Mouse (Mus musculus): ENCODE results near the gene Nxnl1. TPM values are rescaled to one million over a fixed set of nuclear protein-coding genes. Genes with fewer than 3 reads are reported as not detected.

Gene Nxnl1
- polyA plus RNA-seq, 1 experiment from 2014 or later = 0.06 TPM

DNA sequence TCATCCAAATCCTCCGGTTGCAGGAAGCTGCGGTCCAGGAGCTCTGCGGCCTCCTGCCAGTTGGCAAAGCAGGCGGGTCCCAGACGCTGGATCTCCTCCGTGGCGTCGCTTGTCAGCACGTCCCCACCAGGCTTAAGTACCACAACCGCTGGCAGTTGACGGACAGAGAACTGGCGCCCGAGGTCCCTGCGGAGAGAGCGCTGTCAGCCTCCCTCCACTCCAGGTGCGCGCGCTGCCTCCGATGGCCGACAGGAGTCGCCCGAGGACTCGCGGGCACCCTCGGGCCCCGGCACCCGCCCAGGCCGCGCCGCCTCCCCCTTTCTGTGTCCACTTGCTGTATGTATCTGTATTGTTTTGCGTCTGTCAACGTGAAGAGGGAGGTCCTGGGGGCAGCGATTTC, 3.6 kb downstream of the Nxnl1 start:
- Histone ChIP-seq H3K9ac (peak overlapping the region; percentile 29; the same call in 1 of the 2 replicates), H3K4me3 (replicated peaks) (peak overlapping the region; percentile 26), H3K4me2 (replicated peaks) (peak overlapping the region; percentile 61), H3K9me3 (no peaks in the 10 kb centered on the region), H3K27ac (no peak overlapping the region), H3K27me3 (replicated peaks) (peaks cover 44% of the 10 kb centered on the region), H3K4me1 (replicated peaks) (peaks cover 18% of the 10 kb centered on the region), H3K36me3 (no peaks in the 10 kb centered on the region)
- ATAC-seq = peak; percentile 48
- WGBS = under 1% methylated on average over 33 of the region's 33 CpGs

DNA sequence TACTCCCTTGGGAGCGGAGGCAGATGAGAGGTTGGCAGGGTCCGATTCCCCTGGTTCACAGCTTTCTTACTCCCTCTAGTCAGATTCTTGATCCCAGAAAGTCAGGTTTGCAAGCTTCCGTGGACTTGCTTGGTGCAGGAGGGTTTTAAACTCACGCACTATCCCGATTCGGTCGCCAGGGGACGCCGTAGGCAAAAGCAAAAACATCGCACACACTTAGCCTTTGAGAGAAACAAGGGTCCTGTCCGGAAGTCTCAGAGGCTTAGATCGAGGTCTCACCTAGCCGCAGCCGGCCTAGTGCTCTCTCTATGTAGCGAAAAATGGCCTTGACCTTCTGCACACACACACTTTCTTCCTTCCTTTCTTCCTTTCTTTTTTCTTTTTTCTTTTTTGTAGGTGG, 5.0 kb downstream of the Nxnl1 start:
- ATAC-seq = peak; percentile 44; the same call in 1 of the 2 replicates
- H3K4me2 ChIP-seq (replicated peaks) = no peak overlapping the region
- H3K4me3 ChIP-seq (replicated peaks) = no peak overlapping the region
- H3K27me3 ChIP-seq (replicated peaks) = peaks cover 58% of the 10 kb centered on the region
- no peak overlapping the region for H3K9ac ChIP-seq
- no peak overlapping the region for H3K27ac ChIP-seq
- no peaks in the 10 kb centered on the region for H3K36me3 ChIP-seq
- H3K9me3 ChIP-seq = no peaks in the 10 kb centered on the region
- 2% methylated on average over 15 of the region's 15 CpGs for WGBS
- H3K4me1 ChIP-seq (replicated peaks) = peaks cover 18% of the 10 kb centered on the region

DNA sequence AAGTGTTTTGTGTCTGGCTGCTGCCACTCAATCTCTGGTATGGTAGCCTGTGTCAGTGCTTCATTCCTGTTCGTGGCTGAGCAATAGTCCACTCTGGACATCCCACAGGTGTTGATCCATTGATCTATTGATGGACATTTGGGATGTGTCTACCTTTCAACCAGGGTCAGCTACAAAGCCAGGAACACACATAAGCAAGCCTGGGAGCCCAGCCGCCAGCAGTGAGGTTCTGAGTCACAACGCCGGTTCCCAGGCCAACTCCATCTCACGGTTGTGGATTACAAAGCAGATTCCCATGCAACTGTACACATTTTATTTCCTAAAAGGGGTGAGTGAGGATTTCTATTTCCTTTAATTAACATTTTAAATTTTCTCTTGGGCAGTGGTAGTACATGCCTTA, 5.6 kb downstream of the Nxnl1 start:
- no peak overlapping the region for H3K4me3 ChIP-seq (replicated peaks)
- H3K4me2 ChIP-seq (replicated peaks) = no peak overlapping the region
- no peak overlapping the region for H3K9ac ChIP-seq
- H3K27ac ChIP-seq = no peak overlapping the region
- peaks cover 62% of the 10 kb centered on the region for H3K27me3 ChIP-seq (replicated peaks)
- WGBS = 85% methylated on average over 5 of the region's 5 CpGs
- no peaks in the 10 kb centered on the region for H3K9me3 ChIP-seq
- ATAC-seq = no peak
- H3K4me1 ChIP-seq (replicated peaks) = peaks cover 18% of the 10 kb centered on the region
- H3K36me3 ChIP-seq = no peaks in the 10 kb centered on the region

DNA sequence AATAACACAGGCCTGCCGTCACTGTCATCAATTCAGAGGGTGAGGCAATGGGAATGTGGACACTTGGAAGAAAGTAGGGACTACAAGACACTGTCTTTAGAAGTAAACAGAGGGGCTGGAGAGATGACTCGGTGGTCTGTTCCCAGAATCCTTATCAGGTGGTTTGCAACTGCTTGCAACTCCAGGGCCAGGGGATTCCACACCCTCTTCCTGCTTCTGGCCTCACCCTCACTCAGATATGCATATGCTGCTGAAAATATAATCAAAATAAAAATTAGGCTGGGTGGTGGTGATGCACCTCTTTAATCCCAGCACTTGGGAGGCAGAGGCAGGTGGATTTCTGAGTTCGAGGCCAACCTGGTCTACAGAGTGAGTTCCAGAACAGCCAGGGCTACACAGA, 6.3 kb downstream of the Nxnl1 start:
- WGBS = 71% methylated on average over 3 of the region's 3 CpGs
- ATAC-seq = no peak
- Histone ChIP-seq H3K4me3 (replicated peaks) (no peak overlapping the region), H3K27me3 (replicated peaks) (peaks cover 65% of the 10 kb centered on the region), H3K36me3 (no peaks in the 10 kb centered on the region), H3K9ac (no peak overlapping the region), H3K4me2 (replicated peaks) (no peak overlapping the region), H3K27ac (no peak overlapping the region), H3K4me1 (replicated peaks) (peaks cover 18% of the 10 kb centered on the region), H3K9me3 (no peaks in the 10 kb centered on the region)

DNA sequence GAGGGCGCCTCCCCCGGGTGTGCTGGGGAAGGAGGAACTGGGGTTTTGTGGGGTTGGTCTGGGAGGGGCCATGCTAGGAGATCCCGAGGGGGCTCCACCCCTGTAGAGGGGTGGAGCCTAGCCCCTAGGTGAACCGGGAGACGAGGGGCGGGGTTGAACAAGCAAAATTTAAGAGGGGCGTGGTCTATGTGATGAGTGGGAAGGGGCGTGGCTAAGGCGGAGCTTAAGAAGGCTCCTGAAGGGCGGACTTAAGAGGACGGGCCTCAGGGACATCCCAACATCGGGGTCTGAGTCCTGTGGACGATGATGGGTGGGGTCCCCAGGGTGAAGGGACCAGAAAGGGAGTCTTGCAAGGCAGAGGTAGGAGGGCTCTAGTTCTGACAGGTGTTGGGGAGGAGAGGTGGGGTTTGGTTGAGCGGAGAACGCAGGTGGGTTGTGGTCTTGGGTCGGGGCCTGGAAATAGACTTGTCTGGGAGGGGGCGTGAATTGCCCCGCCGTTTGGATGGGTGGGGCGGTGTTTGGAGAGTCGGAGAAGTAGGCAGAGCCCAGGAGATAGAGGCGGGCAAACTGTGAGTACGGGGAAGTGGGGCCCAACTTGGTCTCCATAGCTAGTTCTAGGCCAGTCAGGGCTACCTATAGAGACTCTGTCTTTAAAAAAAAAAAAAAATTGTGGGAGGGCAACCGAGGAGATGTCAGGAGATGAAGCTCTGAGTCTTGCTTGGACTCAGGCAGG, 7.3 kb downstream of the Nxnl1 start:
- peak; percentile 78 for ATAC-seq
- Histone ChIP-seq H3K4me2 (replicated peaks) (peak overlapping the region; percentile 72), H3K4me1 (replicated peaks) (peaks cover 18% of the 10 kb centered on the region), H3K9ac (peak overlapping the region; percentile 18; the same call in 1 of the 2 replicates), H3K27ac (no peak overlapping the region), H3K9me3 (no peaks in the 10 kb centered on the region), H3K4me3 (replicated peaks) (peak overlapping the region; percentile 37), H3K27me3 (replicated peaks) (peaks cover 65% of the 10 kb centered on the region), H3K36me3 (no peaks in the 10 kb centered on the region)
- 1% methylated on average over 24 of the region's 24 CpGs for WGBS

DNA sequence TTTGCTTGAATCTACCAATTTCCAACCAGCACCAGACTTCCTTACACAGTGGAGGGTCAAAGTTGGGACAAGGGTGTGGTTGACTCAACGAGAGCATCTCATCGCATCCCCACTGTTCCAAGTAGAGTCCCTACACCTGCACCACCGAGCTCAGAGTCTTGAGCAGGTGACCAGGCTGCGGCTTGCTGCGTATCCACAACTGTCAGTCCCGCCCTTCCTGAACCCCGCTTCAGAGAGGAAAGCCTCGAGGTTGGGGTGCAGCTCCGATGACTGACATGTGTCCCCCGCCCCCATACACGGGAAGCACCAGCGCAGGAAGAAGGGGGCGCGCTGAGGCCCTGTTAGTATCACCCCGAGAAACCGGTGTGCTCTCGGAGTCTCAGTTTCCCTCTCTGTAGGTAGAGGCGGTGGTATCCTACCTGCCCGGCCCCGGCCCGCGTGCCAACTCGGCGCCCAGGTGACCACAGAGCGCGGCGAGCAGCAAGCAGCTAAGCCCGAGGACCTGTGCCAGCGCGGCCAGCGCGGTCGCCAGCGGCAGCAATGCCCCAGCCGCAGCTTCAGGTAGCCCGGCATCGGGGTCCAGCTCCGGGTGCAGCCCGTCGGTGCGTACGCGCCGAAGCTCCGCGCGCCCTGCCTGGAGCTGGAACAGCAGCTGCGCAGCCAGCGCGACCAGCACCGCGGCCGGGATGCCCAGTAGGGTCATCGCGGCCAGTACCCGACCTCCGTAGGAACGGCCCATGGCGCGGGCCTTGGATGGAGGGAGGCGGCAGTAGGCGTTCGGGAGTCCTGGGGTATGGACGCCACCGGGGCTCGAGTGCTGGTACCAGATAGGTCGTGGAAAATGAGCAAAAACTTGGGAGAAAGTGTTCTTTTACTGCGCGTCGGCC, 8.1 kb downstream of the Nxnl1 start, which contains the start of gene Tmem221:
Gene Tmem221 (minus strand): TSS at position 801 of the 887 bp plus-strand sequence.
- 4% methylated on average over 70 of the region's 70 CpGs for WGBS
- peak within 1 kb of the TSS; percentile 72 for H3K4me2 ChIP-seq (replicated peaks)
- H3K4me1 ChIP-seq (replicated peaks) = peaks cover 18% of the 10 kb centered on the region
- no peak within 1 kb of the TSS for H3K27ac ChIP-seq
- no peaks in the 10 kb centered on the region for H3K36me3 ChIP-seq
- H3K27me3 ChIP-seq (replicated peaks) = peaks cover 65% of the 10 kb centered on the region
- no peaks in the 10 kb centered on the region for H3K9me3 ChIP-seq
- peak within 1 kb of the TSS; percentile 18; the same call in 1 of the 2 replicates for H3K9ac ChIP-seq
- peak within 1 kb of the TSS; percentile 37 for H3K4me3 ChIP-seq (replicated peaks)
- peak; percentile 50 for ATAC-seq

DNA sequence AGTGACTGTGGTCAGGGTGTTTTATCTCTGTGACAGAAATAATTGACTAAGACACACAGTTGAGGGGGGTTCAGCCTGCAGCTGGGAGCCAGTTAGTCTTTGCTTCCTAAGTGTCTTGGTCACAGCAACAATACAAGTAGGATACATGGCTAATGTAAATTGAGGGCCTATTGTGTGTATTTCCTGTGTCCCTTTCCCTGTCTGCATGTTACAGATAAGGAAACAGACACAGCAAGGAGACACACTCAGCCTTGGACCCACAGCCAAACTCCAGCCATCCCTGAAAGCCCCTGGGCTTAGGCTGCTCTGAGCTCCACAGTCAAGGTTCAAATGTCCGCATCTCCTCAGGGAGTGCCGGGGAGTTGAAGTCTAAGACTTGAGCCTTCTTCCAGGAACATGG, 11.8 kb downstream of the Nxnl1 start:
- ATAC-seq = no peak
- Histone ChIP-seq H3K4me2 (replicated peaks) (no peak overlapping the region), H3K4me1 (replicated peaks) (0 out of 2 replicates have a peak, but pooled peaks cover 15% of the 10 kb centered on the region), H3K4me3 (replicated peaks) (no peak overlapping the region), H3K9ac (no peak overlapping the region), H3K27ac (no peak overlapping the region), H3K27me3 (replicated peaks) (peaks cover 39% of the 10 kb centered on the region), H3K9me3 (no peaks in the 10 kb centered on the region), H3K36me3 (no peaks in the 10 kb centered on the region)
- WGBS = 87% methylated on average over 2 of the region's 2 CpGs

DNA sequence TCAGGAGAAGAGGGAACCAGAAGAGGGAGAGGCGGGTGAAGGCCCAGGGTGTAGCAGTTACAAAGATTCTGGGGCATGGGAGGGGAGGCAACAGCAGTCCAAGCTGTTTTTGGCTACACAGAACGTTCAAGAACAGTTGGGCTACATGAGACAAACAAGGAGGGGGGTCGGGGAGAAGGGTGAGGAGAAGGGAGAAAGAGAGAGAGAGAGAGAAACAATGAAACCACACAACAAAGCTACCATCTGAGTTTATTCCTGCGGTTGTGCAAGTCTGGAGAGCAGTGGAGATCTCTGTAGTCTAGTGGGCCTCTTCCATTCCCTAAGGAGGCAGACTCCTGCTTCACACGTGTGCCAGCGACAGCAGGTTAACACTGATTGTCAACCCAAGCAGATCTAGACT, 12.4 kb downstream of the Nxnl1 start:
- Histone ChIP-seq H3K27me3 (replicated peaks) (peaks cover 33% of the 10 kb centered on the region), H3K4me3 (replicated peaks) (no peak overlapping the region), H3K4me1 (replicated peaks) (0 out of 2 replicates have a peak, but pooled peaks cover 11% of the 10 kb centered on the region), H3K9me3 (no peaks in the 10 kb centered on the region), H3K36me3 (no peaks in the 10 kb centered on the region), H3K27ac (no peak overlapping the region), H3K9ac (no peak overlapping the region), H3K4me2 (replicated peaks) (no peak overlapping the region)
- no peak for ATAC-seq
- 66% methylated on average over 6 of the region's 6 CpGs for WGBS

DNA sequence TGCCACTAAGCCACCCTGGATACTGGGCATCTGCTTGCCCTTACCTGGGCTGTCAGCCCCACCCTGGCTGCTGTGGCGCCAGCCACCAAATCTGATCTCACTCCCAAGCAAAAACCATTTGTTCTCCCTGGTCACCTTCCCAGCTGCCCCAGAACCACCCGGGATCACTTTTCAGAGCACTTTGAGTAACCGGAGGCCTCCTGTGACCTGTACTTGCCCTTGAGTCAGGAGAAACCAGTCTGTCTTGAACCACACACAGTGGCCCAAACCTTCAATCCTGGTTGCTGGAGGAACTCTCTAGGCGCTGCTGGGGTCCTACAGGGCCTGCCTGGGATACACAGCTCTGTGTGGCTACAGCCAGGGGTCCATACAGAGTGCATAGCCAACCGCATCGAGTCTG, 13.6 kb downstream of the Nxnl1 start:
- peaks cover 9% of the 10 kb centered on the region for H3K36me3 ChIP-seq
- no peak overlapping the region for H3K4me3 ChIP-seq (replicated peaks)
- 54% methylated on average over 6 of the region's 6 CpGs for WGBS
- no peak overlapping the region for H3K27ac ChIP-seq
- ATAC-seq = no peak; the same call in 1 of the 2 replicates
- H3K4me2 ChIP-seq (replicated peaks) = no peak overlapping the region
- H3K9ac ChIP-seq = no peak overlapping the region
- peaks cover 21% of the 10 kb centered on the region for H3K27me3 ChIP-seq (replicated peaks)
- 0 out of 2 replicates have a peak, but pooled peaks cover 2% of the 10 kb centered on the region for H3K4me1 ChIP-seq (replicated peaks)
- no peaks in the 10 kb centered on the region for H3K9me3 ChIP-seq

DNA sequence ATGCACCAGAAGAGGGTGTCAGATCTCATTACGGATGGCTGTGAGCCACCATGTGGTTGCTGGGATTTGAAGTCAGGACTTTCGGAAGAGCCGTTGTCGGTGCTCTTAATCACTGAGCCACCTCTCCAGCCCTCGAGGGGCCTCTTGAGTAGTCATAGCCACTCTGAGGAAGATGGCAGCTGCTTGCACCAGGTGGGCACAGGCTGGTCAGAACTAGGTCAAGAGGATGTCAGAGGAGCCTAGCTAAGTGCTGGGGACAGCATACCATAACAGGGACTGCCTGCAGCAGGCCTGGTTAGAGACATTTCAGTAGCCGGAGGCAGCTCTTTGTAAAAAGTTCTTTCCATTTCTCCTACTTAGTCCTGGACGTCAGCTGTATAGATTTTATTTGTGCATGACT, 15.6 kb downstream of the Nxnl1 start:
- WGBS = 71% methylated on average over 7 of the region's 7 CpGs
- H3K27ac ChIP-seq = no peak overlapping the region
- H3K4me1 ChIP-seq (replicated peaks) = 0 out of 2 replicates have a peak, but pooled peaks cover 2% of the 10 kb centered on the region
- ATAC-seq = no peak
- no peaks in the 10 kb centered on the region for H3K9me3 ChIP-seq
- H3K27me3 ChIP-seq (replicated peaks) = 0 out of 2 replicates have a peak, but pooled peaks cover 4% of the 10 kb centered on the region
- no peak overlapping the region for H3K4me3 ChIP-seq (replicated peaks)
- H3K36me3 ChIP-seq = peaks cover 15% of the 10 kb centered on the region
- no peak overlapping the region for H3K9ac ChIP-seq
- H3K4me2 ChIP-seq (replicated peaks) = no peak overlapping the region

DNA sequence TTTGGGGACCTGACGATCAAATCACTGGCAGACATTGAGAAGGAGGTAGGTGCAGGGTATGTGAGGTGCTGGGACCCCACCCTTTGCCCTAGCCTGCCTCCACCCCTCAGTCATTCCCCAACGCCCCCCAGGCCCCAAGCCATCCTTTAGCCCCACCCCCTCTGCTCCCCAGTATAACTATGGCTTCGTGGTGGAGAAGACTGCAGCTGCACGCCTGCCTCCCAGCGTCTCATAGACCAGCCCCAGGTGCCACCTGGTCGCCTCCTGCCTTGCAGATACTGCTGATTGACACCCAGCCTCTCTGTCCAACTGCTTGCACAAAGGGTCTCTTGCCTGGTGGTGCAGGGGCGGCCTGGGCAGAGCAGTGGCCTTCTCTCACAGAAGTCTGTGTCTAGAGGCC, 18.8 kb downstream of the Nxnl1 start:
- no peak overlapping the region for H3K4me3 ChIP-seq (replicated peaks)
- peaks cover 11% of the 10 kb centered on the region for H3K4me1 ChIP-seq (replicated peaks)
- no peak overlapping the region for H3K9ac ChIP-seq
- H3K36me3 ChIP-seq = peaks cover 23% of the 10 kb centered on the region
- no peaks in the 10 kb centered on the region for H3K9me3 ChIP-seq
- WGBS = 92% methylated on average over 7 of the region's 7 CpGs
- no peak overlapping the region for H3K4me2 ChIP-seq (replicated peaks)
- ATAC-seq = no peak
- no peak overlapping the region for H3K27ac ChIP-seq
- H3K27me3 ChIP-seq (replicated peaks) = no peaks in the 10 kb centered on the region

DNA sequence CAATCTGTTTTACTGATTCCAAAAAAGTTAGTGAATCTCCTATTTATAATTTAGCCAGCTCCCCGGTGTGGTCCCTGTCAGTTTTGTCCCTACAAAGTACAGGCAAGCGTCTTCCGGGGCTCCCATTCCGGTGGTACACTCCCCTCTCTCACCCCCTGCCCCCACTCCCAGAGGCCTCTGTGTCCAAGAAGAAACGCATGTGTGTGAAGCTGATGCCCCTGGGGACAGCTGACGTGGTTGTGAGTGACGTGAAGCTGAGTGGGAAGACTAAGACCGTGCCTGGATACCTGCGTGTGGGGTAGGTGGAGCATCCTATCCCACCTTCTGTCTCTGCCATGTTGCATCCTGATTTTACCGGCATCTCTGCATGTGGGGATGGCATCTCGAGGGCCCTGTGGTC, 21.3 kb downstream of the Nxnl1 start:
- 93% methylated on average over 11 of the region's 11 CpGs for WGBS
- ATAC-seq = no peak

More for the DNA sequence above, 21.3 kb downstream of the Nxnl1 start:
- Histone ChIP-seq H3K4me2 (replicated peaks) (no peak overlapping the region), H3K27me3 (replicated peaks) (no peaks in the 10 kb centered on the region), H3K36me3 (peaks cover 23% of the 10 kb centered on the region), H3K4me3 (replicated peaks) (no peak overlapping the region), H3K4me1 (replicated peaks) (peaks cover 10% of the 10 kb centered on the region), H3K27ac (no peak overlapping the region), H3K9me3 (no peaks in the 10 kb centered on the region), H3K9ac (no peak overlapping the region)

Measured in intestine, embryonic 15.5 days (tissue).